Mouse (Mus musculus): ENCODE data around the gene Hist2h2ac. TPM values are rescaled to one million over a fixed set of nuclear protein-coding genes. Genes with fewer than 3 reads are reported as not detected.
A peak's percentile ranks its signal among the peaks of the same experiment; 100 is the strongest.

The Hist2h2ac gene
- 10 to 100 TPM in 1 of 3 experiments, 1 to 10 TPM in 2; 7.4 to 11.6 (median 8.1) TPM for polyA plus RNA-seq (2017; shearing (Covaris generic))

- ATAC-seq: peak; percentile 79
Measured at GRCm38 (mm10) chr3:96220765-96221639, at the start of gene Hist2h2ac, which contains the start of gene Hist2h2be. Gene Hist2h2ac, minus strand, starts transcription at chr3:96220880. Gene Hist2h2be, plus strand, starts transcription at chr3:96221119.

GRCm38 (mm10) chr3:96269511-96270474 lies 49.1 kb upstream of the Hist2h2ac start, which contains the start of gene Hist2h2bb:
Gene Hist2h2bb, plus strand, starts transcription at chr3:96269752.
- ATAC-seq: peak; percentile 87

- peak; percentile 18 for ATAC-seq
Measured at GRCm38 (mm10) chr3:96268776-96269378, 48.2 kb upstream of the Hist2h2ac start.

GRCm38 (mm10) chr3:96268051-96268775 lies 47.5 kb upstream of the Hist2h2ac start, which contains the start of gene Hist2h3b:
Gene Hist2h3b, plus strand, starts transcription at chr3:96268654.
- ATAC-seq: peak; percentile 41

- no peak for ATAC-seq
Measured at GRCm38 (mm10) chr3:96267541-96267940, 46.9 kb upstream of the Hist2h2ac start.

- ATAC-seq: no peak
Measured at GRCm38 (mm10) chr3:96266132-96266710, 45.5 kb upstream of the Hist2h2ac start.

- ATAC-seq: no peak
Measured at GRCm38 (mm10) chr3:96264404-96264949, 43.8 kb upstream of the Hist2h2ac start.

- peak; percentile 36 for ATAC-seq
Measured at GRCm38 (mm10) chr3:96263558-96264403, 43.1 kb upstream of the Hist2h2ac start.

- peak; percentile 82 for ATAC-seq
Measured at GRCm38 (mm10) chr3:96262979-96263550, 42.4 kb upstream of the Hist2h2ac start, which contains the start of gene Hist2h4. Gene Hist2h4, minus strand, starts transcription at chr3:96263311.

GRCm38 (mm10) chr3:96262216-96262875 lies 41.7 kb upstream of the Hist2h2ac start:
- peak; percentile 66 for ATAC-seq

- ATAC-seq: no peak
Measured at GRCm38 (mm10) chr3:96261623-96262022, 40.9 kb upstream of the Hist2h2ac start.

GRCm38 (mm10) chr3:96260220-96260619 lies 39.5 kb upstream of the Hist2h2ac start:
- no peak for ATAC-seq

- ATAC-seq: no peak
Measured at GRCm38 (mm10) chr3:96257190-96257589, 36.5 kb upstream of the Hist2h2ac start.

- peak; percentile 28 for ATAC-seq
Measured at GRCm38 (mm10) chr3:96255926-96256593, 35.4 kb upstream of the Hist2h2ac start.

- no peak for ATAC-seq
Measured at GRCm38 (mm10) chr3:96254683-96255355, 34.1 kb upstream of the Hist2h2ac start.

- no peak for ATAC-seq
Measured at GRCm38 (mm10) chr3:96251787-96252186, 31.1 kb upstream of the Hist2h2ac start.

GRCm38 (mm10) chr3:96250890-96251289 lies 30.2 kb upstream of the Hist2h2ac start:
- ATAC-seq: no peak

GRCm38 (mm10) chr3:96249034-96249345 lies 28.3 kb upstream of the Hist2h2ac start:
- ATAC-seq: no peak
